Mouse (Mus musculus): ENCODE measurements around the gene Fbxw11. TPM values are rescaled to one million over a fixed set of nuclear protein-coding genes. Genes with fewer than 3 reads are reported as not detected.

Gene Fbxw11
- polyA plus RNA-seq, 1 experiment from 2014 or later = 32.1 TPM

DNA sequence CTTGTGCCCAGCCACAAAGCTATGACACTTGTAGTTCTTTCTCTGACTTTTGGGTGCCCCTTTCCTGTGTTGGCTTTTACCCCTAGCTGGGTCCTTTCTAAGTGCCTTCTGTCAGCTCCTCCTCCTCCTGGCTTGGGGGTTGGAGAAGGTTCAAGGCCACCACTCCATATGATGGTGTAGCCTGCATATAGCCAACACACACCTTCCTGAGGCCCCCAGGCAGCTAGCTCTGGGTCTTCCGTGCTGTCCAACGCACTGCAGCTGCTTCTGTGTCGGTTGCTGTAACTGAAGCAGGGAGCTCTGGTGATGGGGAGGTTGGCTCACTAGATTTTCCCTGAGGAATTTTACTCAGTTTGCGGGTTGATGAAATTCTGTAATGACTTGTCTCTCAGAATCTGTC is 37.9 kb upstream of the Fbxw11 start:
- H3K9me3 ChIP-seq (ENCODE audit: control insufficient read depth, low read length) = no peaks in the 10 kb centered on the region
- no peaks in the 10 kb centered on the region for H3K36me3 ChIP-seq (ENCODE audit: control insufficient read depth, insufficient read depth, low read length)
- WGBS = 32% methylated on average over 4 of the region's 4 CpGs
- no peak for ATAC-seq (ENCODE audit: low FRiP score, low TSS enrichment)
- H3K4me2 ChIP-seq (replicated peaks; ENCODE audit: low read depth) = no peak overlapping the region
- no peak for DNase-seq (ENCODE audit: low spot score)
- 0 out of 2 replicates have a peak, but pooled peaks cover 6% of the 10 kb centered on the region for H3K4me1 ChIP-seq (replicated peaks; ENCODE audit: control insufficient read depth, insufficient read depth)
- no peak for TF ChIP-seq EP300 (optimal IDR thresholded peaks at IDR 0.05)
- H3K27ac ChIP-seq (replicated peaks) = peak overlapping the region; percentile 75
- H3K27me3 ChIP-seq (ENCODE audit: control insufficient read depth, insufficient read depth, low read length) = no peaks in the 10 kb centered on the region
- no peak overlapping the region for H3K4me3 ChIP-seq (ENCODE audit: low read depth, low read length)
- no peak overlapping the region for H3K9ac ChIP-seq (ENCODE audit: low read length)

DNA sequence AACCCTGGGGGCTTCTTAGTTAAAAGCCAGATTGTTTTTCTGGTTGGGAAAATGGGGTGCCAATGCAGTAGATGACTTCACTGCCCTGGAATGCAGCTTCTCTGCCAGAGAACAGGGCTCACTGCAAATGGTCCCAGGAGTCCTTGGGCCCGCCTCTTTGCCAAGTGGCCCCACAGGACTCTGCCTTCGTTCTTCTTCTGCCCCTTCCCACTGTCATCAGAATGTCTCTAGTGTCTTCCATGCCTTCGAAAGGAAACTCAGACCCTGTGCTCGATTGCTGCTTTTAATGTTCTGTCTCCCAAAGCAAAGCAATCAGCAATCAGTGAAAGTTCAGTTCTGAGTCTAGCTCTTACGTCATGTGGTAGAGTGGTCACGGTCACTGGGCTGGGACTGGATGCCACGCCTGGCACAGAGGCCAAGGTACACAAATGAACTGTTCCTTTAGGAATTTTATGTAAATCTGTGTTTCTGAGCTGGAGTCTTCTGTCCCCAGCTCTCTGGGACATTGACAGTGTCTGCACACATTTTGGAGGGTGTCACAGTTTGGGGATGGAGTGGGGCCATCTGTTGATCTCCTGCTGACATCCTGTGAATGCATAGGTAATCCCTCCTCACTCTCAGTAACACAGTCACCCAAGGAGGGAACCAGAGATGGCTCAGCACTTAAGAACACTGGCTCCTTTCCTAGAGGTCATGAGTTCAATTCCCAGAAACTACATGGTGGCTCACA is 37.2 kb upstream of the Fbxw11 start:
- ATAC-seq (ENCODE audit: low FRiP score, low TSS enrichment) (peak; percentile 85), DNase-seq (ENCODE audit: low spot score) (peak; percentile 70)
- TF ChIP-seq EP300 (optimal IDR thresholded peaks at IDR 0.05) (no peak), CTCF (IDR thresholded peaks at IDR 0.05; ENCODE audit: low read depth) (no peak)
- Histone ChIP-seq H3K4me1 (replicated peaks; ENCODE audit: control insufficient read depth, insufficient read depth) (0 out of 2 replicates have a peak, but pooled peaks cover 6% of the 10 kb centered on the region), H3K36me3 (ENCODE audit: control insufficient read depth, insufficient read depth, low read length) (no peaks in the 10 kb centered on the region), H3K9me3 (ENCODE audit: control insufficient read depth, low read length) (no peaks in the 10 kb centered on the region), H3K4me2 (replicated peaks; ENCODE audit: low read depth) (no peak overlapping the region), H3K27ac (replicated peaks) (peak overlapping the region; percentile 75), H3K9ac (ENCODE audit: low read length) (no peak overlapping the region), H3K27me3 (ENCODE audit: control insufficient read depth, insufficient read depth, low read length) (no peaks in the 10 kb centered on the region), H3K4me3 (ENCODE audit: low read depth, low read length) (no peak overlapping the region)
- WGBS = 35% methylated on average over 7 of the region's 7 CpGs

DNA sequence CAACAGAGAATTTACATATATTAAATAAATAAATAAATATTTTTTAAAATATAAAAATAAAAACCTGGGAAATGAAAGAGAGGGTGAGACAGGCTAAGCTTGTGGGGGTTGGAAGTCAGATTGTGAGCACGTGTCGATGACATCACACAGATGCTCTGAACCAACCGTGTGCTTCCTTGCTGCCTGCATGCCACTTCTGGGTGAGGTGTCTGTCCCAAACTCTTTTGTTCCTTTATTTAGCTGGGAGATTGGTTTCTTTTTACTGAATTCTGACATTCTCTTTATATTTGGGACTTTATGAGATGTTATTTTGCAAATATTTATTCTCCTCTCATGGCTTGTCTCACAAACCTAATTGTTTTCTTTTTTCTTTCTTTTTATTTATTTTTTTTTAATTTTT is 36.6 kb upstream of the Fbxw11 start:
- TF ChIP-seq CTCF (IDR thresholded peaks at IDR 0.05; ENCODE audit: low read depth) (no peak), EP300 (optimal IDR thresholded peaks at IDR 0.05) (no peak)
- Histone ChIP-seq H3K27me3 (ENCODE audit: control insufficient read depth, insufficient read depth, low read length) (no peaks in the 10 kb centered on the region), H3K4me1 (replicated peaks; ENCODE audit: control insufficient read depth, insufficient read depth) (0 out of 2 replicates have a peak, but pooled peaks cover 6% of the 10 kb centered on the region), H3K36me3 (ENCODE audit: control insufficient read depth, insufficient read depth, low read length) (no peaks in the 10 kb centered on the region), H3K4me3 (ENCODE audit: low read depth, low read length) (no peak overlapping the region), H3K9me3 (ENCODE audit: control insufficient read depth, low read length) (no peaks in the 10 kb centered on the region), H3K9ac (ENCODE audit: low read length) (no peak overlapping the region), H3K4me2 (replicated peaks; ENCODE audit: low read depth) (no peak overlapping the region), H3K27ac (replicated peaks) (no peak overlapping the region)
- 69% methylated on average over 3 of the region's 3 CpGs for WGBS
- DNase-seq (ENCODE audit: low spot score) (no peak), ATAC-seq (ENCODE audit: low FRiP score, low TSS enrichment) (no peak)

DNA sequence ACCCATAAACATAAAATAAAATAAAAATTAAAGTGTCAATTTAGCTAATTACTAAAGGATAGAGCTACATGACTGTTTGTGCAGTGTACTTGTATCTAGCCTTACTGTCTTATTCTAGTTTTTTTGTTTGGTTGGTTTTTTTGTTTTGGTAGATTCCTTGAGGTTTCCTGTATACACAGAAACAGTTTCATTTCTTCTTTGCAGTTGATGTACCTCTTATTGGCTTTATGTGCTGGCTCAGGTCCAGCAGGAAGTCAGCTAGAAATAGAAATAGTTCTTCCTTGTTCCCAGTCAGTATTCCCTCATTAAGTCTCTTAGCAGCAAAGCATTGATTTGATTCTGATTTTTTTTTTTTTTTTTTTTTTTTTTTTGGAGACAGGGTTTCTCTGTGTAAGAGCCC is 35.2 kb upstream of the Fbxw11 start:
- H3K27me3 ChIP-seq (ENCODE audit: control insufficient read depth, insufficient read depth, low read length) = no peaks in the 10 kb centered on the region
- no peaks in the 10 kb centered on the region for H3K36me3 ChIP-seq (ENCODE audit: control insufficient read depth, insufficient read depth, low read length)
- TF ChIP-seq EP300 (optimal IDR thresholded peaks at IDR 0.05) (no peak), CTCF (IDR thresholded peaks at IDR 0.05; ENCODE audit: low read depth) (no peak)
- H3K4me3 ChIP-seq (ENCODE audit: low read depth, low read length) = no peak overlapping the region
- no peak overlapping the region for H3K27ac ChIP-seq (replicated peaks)
- no peaks in the 10 kb centered on the region for H3K9me3 ChIP-seq (ENCODE audit: control insufficient read depth, low read length)
- no peak overlapping the region for H3K9ac ChIP-seq (ENCODE audit: low read length)
- ATAC-seq (ENCODE audit: low FRiP score, low TSS enrichment) (no peak), DNase-seq (ENCODE audit: low spot score) (no peak)
- H3K4me2 ChIP-seq (replicated peaks; ENCODE audit: low read depth) = no peak overlapping the region
- 0 out of 2 replicates have a peak, but pooled peaks cover 4% of the 10 kb centered on the region for H3K4me1 ChIP-seq (replicated peaks; ENCODE audit: control insufficient read depth, insufficient read depth)

DNA sequence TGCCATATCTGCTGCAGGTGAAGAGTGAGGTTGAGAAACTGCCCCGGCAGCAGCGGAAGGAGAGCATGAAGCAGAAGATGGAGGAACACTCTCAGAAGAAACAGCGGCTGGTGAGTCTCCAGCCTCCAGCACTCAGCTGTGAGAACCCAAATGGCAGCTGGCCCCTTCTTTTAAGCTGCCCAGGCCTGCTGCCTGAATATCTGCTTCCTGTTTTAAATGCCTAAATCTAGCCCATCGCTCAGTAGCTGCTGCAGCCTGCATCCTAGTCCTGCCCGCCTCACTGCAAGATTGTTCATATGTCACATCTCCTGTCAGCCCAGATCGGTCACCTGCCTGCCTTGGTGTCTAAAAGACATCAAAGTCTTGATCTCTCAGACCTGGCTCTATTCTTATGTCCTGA is 31.9 kb upstream of the Fbxw11 start:
- DNase-seq (ENCODE audit: low spot score) = no peak
- WGBS = 80% methylated on average over 6 of the region's 6 CpGs
- no peak overlapping the region for H3K9ac ChIP-seq (ENCODE audit: low read length)
- H3K4me2 ChIP-seq (replicated peaks; ENCODE audit: low read depth) = no peak overlapping the region
- no peaks in the 10 kb centered on the region for H3K4me1 ChIP-seq (replicated peaks; ENCODE audit: control insufficient read depth, insufficient read depth)
- no peaks in the 10 kb centered on the region for H3K9me3 ChIP-seq (ENCODE audit: control insufficient read depth, low read length)
- H3K27me3 ChIP-seq (ENCODE audit: control insufficient read depth, insufficient read depth, low read length) = no peaks in the 10 kb centered on the region
- TF ChIP-seq EP300 (optimal IDR thresholded peaks at IDR 0.05) (no peak), CTCF (IDR thresholded peaks at IDR 0.05; ENCODE audit: low read depth) (no peak)
- no peak overlapping the region for H3K27ac ChIP-seq (replicated peaks)
- no peak overlapping the region for H3K4me3 ChIP-seq (ENCODE audit: low read depth, low read length)
- H3K36me3 ChIP-seq (ENCODE audit: control insufficient read depth, insufficient read depth, low read length) = no peaks in the 10 kb centered on the region
- ATAC-seq (ENCODE audit: low FRiP score, low TSS enrichment) = no peak

DNA sequence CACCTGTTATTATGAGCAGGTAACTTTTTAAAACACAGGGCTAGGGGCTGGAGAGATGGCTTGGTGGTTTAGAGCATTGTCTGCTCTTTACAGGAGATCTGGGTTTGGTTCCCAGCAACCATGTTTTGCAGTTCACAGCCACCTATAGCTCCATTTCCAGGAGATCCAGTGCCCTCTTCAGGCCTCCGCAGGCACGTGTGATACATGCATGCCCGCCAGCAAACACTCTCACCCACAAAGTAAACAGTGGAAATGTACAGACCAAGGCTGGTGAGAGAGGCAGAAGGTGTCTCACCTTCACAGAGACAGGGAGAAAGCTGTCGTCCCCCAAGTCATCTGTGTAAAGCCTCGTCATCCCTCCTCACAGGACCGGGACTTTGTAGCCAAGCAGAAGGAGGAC is 30.2 kb upstream of the Fbxw11 start:
- H3K36me3 ChIP-seq (ENCODE audit: control insufficient read depth, insufficient read depth, low read length) = no peaks in the 10 kb centered on the region
- H3K4me3 ChIP-seq (ENCODE audit: low read depth, low read length) = no peak overlapping the region
- H3K9ac ChIP-seq (ENCODE audit: low read length) = no peak overlapping the region
- DNase-seq (ENCODE audit: low spot score) (peak; percentile 64), ATAC-seq (ENCODE audit: low FRiP score, low TSS enrichment) (peak; percentile 85)
- no peaks in the 10 kb centered on the region for H3K9me3 ChIP-seq (ENCODE audit: control insufficient read depth, low read length)
- no peak overlapping the region for H3K27ac ChIP-seq (replicated peaks)
- H3K4me2 ChIP-seq (replicated peaks; ENCODE audit: low read depth) = no peak overlapping the region
- H3K27me3 ChIP-seq (ENCODE audit: control insufficient read depth, insufficient read depth, low read length) = no peaks in the 10 kb centered on the region
- WGBS = 57% methylated on average over 6 of the region's 6 CpGs
- TF ChIP-seq EP300 (optimal IDR thresholded peaks at IDR 0.05) (no peak), CTCF (IDR thresholded peaks at IDR 0.05; ENCODE audit: low read depth) (peak; percentile 60)
- H3K4me1 ChIP-seq (replicated peaks; ENCODE audit: control insufficient read depth, insufficient read depth) = no peaks in the 10 kb centered on the region
